Mouse (Mus musculus) forebrain, embryonic 12.5 days (tissue): ENCODE data around the gene Zap70. TPM values are rescaled to one million over a fixed set of nuclear protein-coding genes. Genes with fewer than 3 reads are reported as not detected.

ENCODE experiments used
- ATAC-seq: fragments of 200-750 bp; cut with Nextera tagmentation; 2 replicates; pipeline ENCODE4 v1.8.0; 2017; ENCODE audit warnings: moderate TSS enrichment; ENCODE audit not compliant: low FRiP score
- H3K27ac ChIP-seq: fragments of 300-500 bp; sonication (generic); 2 replicates; pipeline ENCODE4 v1.5.1; 2016; ENCODE audit warnings: mild to moderate bottlenecking
- H3K27me3 ChIP-seq: fragments of 300-500 bp; sonication (generic); 2 replicates; pipeline ENCODE4 v1.6.1; 2016; ENCODE audit warnings: mild to moderate bottlenecking
- H3K36me3 ChIP-seq: fragments of 300-500 bp; sonication (generic); replicated peaks from 2 replicates; pipeline ENCODE4 v1.6.1; 2016; ENCODE audit warnings: mild to moderate bottlenecking
- H3K4me1 ChIP-seq: fragments of 300-500 bp; sonication (generic); 2 replicates; pipeline ENCODE4 v1.6.1; 2016
- H3K4me2 ChIP-seq: fragments of 300-500 bp; sonication (generic); 2 replicates; pipeline ENCODE4 v1.6.1; 2016; ENCODE audit warnings: mild to moderate bottlenecking, moderate library complexity
- H3K4me3 ChIP-seq: fragments of 300-500 bp; sonication (generic); replicated peaks from 2 replicates; pipeline ENCODE4 v1.5.1; 2016; ENCODE audit warnings: mild to moderate bottlenecking
- H3K9ac ChIP-seq: fragments of 300-500 bp; sonication (generic); 2 replicates; pipeline ENCODE4 v1.6.1; 2016; ENCODE audit warnings: mild to moderate bottlenecking
- H3K9me3 ChIP-seq: fragments of 300-500 bp; sonication (generic); 2 replicates; pipeline ENCODE4 v1.6.1; 2016
- WGBS: fragments of 180-500 bp; shearing (Covaris S2); methylation state at CpG from one replicate; pipeline ENCODE4 v1.1.7; 2016; 5-methylcytosine and 5-hydroxymethylcytosine counted together
- polyA plus RNA-seq: library from polyadenylated mRNA; unstranded; fragments of >200 nt; fragmentation: Nextera tagmentation; extraction: Ambion mirVana; gene quantifications from 2 replicates; pipeline ENCODE4 v1.2.1, GENCODE M21; 2016

Gene Zap70
- polyA plus RNA-seq, 1 experiment from 2014 or later: 0.55 TPM

DNA sequence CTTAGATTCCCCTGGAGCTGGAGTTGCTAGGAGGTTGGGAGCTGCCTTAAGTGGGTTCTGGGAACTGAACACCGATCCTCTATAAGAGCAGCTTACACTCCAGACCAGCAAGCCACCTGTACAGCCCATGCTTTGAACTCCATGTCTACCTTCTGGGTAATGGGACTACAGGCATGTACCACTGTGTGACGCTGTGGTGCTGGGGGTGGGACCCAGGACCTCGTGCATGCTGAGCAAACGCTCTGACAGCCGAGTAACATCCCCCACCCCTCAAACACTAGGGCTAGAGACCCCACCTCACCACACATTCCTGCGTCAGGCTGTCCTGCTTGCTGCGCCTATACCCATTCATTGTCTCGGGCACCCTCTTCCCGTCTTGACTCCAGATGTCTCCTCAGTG is 3.0 kb upstream of the Zap70 start:
- ATAC-seq: no peak

DNA sequence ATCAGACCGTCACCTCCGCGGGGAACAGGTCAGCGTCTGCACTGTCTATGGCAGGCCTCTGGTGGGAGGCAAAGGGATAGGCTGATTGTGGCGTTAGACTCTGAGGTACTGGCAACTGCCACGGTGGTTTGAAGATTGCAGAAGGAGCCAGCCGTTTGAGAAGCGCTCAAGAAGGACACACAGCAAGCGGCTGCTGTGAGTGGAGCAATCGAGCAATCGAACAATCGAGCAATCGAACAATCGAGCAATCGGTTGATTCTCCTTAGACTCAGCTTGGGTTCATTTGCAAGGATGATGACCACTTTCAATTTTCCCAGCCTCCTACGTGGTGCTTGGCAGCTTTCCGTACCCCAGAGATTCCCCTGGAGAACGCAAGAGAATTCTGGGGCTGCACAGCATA is 2.5 kb upstream of the Zap70 start:
- no peak for ATAC-seq
- no peak overlapping the region for H3K27ac ChIP-seq
- H3K4me3 ChIP-seq: no peak overlapping the region
- H3K9me3 ChIP-seq: no peaks in the 10 kb centered on the region
- H3K27me3 ChIP-seq: no peaks in the 10 kb centered on the region
- H3K36me3 ChIP-seq: no peaks in the 10 kb centered on the region
- H3K4me2 ChIP-seq: no peak overlapping the region
- H3K9ac ChIP-seq: no peak overlapping the region
- WGBS: 88% methylated on average over 18 of the region's 18 CpGs
- H3K4me1 ChIP-seq: no peaks in the 10 kb centered on the region

More for the DNA sequence above, 3.0 kb upstream of the Zap70 start:
- H3K27ac ChIP-seq: no peak overlapping the region
- H3K9me3 ChIP-seq: no peaks in the 10 kb centered on the region
- H3K4me2 ChIP-seq: no peak overlapping the region
- H3K4me3 ChIP-seq: no peak overlapping the region
- no peaks in the 10 kb centered on the region for H3K36me3 ChIP-seq
- 89% methylated on average over 9 of the region's 9 CpGs for WGBS
- H3K27me3 ChIP-seq: no peaks in the 10 kb centered on the region
- H3K4me1 ChIP-seq: no peaks in the 10 kb centered on the region
- H3K9ac ChIP-seq: no peak overlapping the region

- no peaks in the 10 kb centered on the region for H3K9me3 ChIP-seq
- H3K36me3 ChIP-seq: no peaks in the 10 kb centered on the region
- no peak for ATAC-seq
- H3K4me1 ChIP-seq: no peaks in the 10 kb centered on the region
- no peak overlapping the region for H3K4me3 ChIP-seq
- H3K27me3 ChIP-seq: no peaks in the 10 kb centered on the region
- H3K27ac ChIP-seq: no peak overlapping the region
- H3K4me2 ChIP-seq: no peak overlapping the region
- 90% methylated on average over 9 of the region's 9 CpGs for WGBS
- no peak overlapping the region for H3K9ac ChIP-seq
Measured at GRCm38 (mm10) chr1:36760401-36760800, 1.2 kb upstream of the Zap70 start.

DNA sequence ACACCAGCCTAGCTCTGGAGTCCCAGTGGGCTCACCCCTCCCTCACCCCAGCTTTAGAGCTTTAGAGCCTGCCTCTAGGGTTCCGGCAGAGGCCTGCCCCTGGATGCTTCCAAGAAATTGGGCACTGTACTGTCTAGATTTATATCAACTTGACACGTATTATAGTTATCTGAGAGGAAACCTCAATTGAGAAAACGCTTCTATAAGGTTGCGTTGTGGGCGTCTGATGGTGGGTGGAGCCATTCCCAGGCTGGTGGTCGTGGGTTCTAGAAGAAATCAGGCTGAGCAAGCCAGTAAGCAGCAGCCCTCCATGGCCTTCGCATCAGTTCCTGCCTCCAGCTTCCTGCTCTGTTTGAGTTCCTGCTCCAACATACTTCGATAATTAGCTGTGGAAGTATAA is 537 bp upstream of the Zap70 start:
- Histone ChIP-seq H3K9me3 (no peaks in the 10 kb centered on the region), H3K27me3 (no peaks in the 10 kb centered on the region), H3K36me3 (no peaks in the 10 kb centered on the region), H3K4me3 (no peak overlapping the region), H3K27ac (no peak overlapping the region), H3K9ac (no peak overlapping the region), H3K4me2 (no peak overlapping the region), H3K4me1 (no peaks in the 10 kb centered on the region)
- no peak for ATAC-seq
- WGBS: 85% methylated on average over 8 of the region's 8 CpGs

DNA sequence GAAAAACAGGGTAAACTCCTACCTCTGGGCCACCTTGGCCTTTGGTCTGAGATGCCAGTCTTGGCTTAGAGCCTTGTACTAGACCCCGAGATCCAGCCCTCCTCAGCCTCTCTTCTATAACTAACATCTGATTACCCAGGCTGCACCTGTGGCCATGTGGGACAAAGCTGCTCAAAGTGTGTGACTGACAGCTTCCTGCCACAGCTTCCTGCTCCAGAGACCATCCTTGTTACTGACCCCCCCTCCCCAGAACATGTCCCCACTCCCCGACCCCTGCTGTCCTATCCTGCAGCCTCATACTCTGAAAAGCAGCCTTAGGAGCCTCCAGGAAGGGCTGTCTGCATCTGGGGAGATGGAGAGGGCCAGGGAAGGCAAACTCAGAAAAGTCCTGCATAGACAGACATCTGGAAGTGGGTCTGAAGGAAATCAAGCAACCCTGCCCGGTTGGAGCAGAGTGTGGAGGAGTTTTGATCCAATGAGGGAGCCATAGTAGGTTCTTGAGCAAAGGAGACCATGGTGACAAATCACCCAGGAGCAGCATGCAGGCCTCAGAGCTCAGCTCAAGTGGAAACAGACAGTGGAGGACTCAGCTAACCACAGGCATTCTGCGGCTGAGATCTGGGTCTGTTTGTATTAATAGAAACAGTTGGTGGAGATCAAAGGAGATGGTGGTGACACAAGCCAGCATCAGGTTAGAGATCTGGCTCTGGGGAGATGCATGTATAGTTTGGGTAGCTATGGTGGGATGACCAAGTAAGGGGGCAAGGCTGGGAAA is 5.0 kb downstream of the Zap70 start:
- Histone ChIP-seq H3K36me3 (no peaks in the 10 kb centered on the region), H3K4me2 (no peak overlapping the region), H3K4me3 (no peak overlapping the region), H3K9me3 (no peaks in the 10 kb centered on the region), H3K9ac (no peak overlapping the region), H3K27ac (no peak overlapping the region), H3K4me1 (0 out of 2 replicates have a peak, but pooled peaks cover 4% of the 10 kb centered on the region), H3K27me3 (peaks cover 12% of the 10 kb centered on the region)
- 84% methylated on average over 4 of the region's 4 CpGs for WGBS
- no peak for ATAC-seq

DNA sequence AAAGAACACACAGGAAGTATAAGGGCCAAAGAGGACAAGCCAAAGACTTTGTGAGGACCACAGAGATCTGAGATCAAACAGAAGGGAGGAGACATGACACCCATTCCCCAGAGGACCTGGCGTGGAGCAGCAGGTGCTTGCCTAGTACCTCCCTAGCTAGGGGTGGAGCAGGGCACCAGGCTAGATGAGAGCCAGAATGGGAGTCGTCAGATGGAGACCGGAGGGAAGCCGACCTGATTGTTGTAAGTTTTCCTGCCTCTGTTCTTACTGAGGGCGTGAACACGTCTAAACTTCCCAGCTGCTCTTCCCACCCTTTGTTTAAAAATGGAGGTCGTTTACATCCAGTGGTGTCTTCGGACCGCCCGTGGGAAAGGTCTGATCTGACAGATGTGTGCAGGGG is 5.7 kb downstream of the Zap70 start:
- ATAC-seq: no peak
- Histone ChIP-seq H3K4me1 (0 out of 2 replicates have a peak, but pooled peaks cover 4% of the 10 kb centered on the region), H3K4me2 (no peak overlapping the region), H3K27ac (no peak overlapping the region), H3K4me3 (no peak overlapping the region), H3K36me3 (no peaks in the 10 kb centered on the region), H3K9me3 (no peaks in the 10 kb centered on the region), H3K27me3 (peaks cover 14% of the 10 kb centered on the region), H3K9ac (no peak overlapping the region)
- WGBS: 53% methylated on average over 10 of the region's 10 CpGs

- Histone ChIP-seq H3K9me3 (no peaks in the 10 kb centered on the region), H3K4me3 (no peak overlapping the region), H3K4me2 (no peak overlapping the region), H3K9ac (no peak overlapping the region), H3K36me3 (no peaks in the 10 kb centered on the region), H3K27me3 (peaks cover 14% of the 10 kb centered on the region), H3K4me1 (0 out of 2 replicates have a peak, but pooled peaks cover 4% of the 10 kb centered on the region), H3K27ac (no peak overlapping the region)
- no peak for ATAC-seq
- 82% methylated on average over 5 of the region's 5 CpGs for WGBS
Measured at GRCm38 (mm10) chr1:36768786-36769185, 7.2 kb downstream of the Zap70 start.

DNA sequence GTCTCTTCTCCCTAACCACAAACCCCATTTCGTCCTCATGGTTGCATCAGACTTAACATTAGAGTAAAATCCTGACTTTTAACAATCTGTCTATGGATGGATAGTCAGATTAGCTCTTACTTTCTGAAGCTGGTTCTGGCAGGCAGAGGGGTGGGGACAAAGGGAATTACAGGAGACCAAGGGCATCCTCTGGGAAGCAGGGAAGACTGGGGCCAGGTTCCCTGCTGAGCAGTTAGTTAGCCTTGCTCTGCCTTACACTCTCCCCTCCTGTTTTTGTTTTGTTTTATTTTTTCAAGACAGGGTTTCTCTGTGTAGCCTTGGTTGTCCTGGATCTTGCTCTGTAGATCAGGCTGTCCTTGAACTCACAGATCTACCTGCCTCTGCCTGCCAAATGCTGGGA is 8.4 kb downstream of the Zap70 start:
- no peak for ATAC-seq
- 0 out of 2 replicates have a peak, but pooled peaks cover 4% of the 10 kb centered on the region for H3K4me1 ChIP-seq
- H3K9me3 ChIP-seq: no peaks in the 10 kb centered on the region
- H3K36me3 ChIP-seq: no peaks in the 10 kb centered on the region
- no peak overlapping the region for H3K4me3 ChIP-seq
- H3K27me3 ChIP-seq: peaks cover 14% of the 10 kb centered on the region
- no peak overlapping the region for H3K4me2 ChIP-seq
- no peak overlapping the region for H3K27ac ChIP-seq
- 78% methylated on average over 1 of the region's 1 CpGs for WGBS
- no peak overlapping the region for H3K9ac ChIP-seq

- Histone ChIP-seq H3K4me1 (0 out of 2 replicates have a peak, but pooled peaks cover 4% of the 10 kb centered on the region), H3K9me3 (no peaks in the 10 kb centered on the region), H3K4me2 (peak overlapping the region; percentile 46), H3K36me3 (no peaks in the 10 kb centered on the region), H3K4me3 (peak overlapping the region; percentile 29), H3K27me3 (peaks cover 14% of the 10 kb centered on the region), H3K9ac (no peak overlapping the region), H3K27ac (no peak overlapping the region)
- no peak for ATAC-seq
- 14% methylated on average over 27 of the region's 27 CpGs for WGBS
Measured at GRCm38 (mm10) chr1:36770998-36771397, 9.4 kb downstream of the Zap70 start.

DNA sequence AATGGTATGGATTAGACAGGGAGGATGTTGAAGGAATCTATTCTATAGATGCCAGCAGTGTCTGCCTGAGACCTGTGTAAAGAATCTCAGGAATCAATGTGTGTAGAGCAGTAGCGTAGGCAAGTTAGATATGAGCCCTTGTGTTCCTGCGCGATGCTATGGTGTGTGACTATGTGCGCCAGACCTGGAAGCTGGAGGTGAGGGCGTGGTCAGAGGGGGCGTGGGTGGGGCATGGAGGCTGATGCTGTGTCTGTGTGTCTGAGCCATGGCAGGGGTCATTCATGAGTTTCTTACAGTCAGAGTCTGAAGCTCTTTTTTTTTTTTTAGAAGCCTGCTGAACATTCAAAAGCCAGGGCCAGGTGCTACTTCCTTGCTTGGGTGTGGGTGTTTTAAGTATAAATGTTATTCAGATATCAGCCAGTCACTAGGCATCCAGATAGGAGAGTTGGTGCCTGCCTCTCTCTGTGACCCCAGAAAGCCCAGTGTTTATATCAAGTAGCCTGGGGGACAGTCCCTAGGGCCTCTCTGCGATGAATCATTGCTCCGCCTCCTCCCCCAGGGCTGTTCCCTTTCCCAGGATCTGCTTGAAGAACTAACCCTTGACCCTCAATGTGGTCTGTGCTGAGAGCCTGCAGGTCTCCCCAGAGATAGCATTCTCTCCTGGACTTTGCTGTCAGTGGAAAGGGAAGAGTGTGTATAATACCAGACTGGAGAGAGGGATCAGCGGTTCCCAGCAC is 10.8 kb downstream of the Zap70 start:
- H3K4me1 ChIP-seq: 0 out of 2 replicates have a peak, but pooled peaks cover 4% of the 10 kb centered on the region
- no peak overlapping the region for H3K9ac ChIP-seq
- 90% methylated on average over 9 of the region's 9 CpGs for WGBS
- H3K4me2 ChIP-seq: no peak overlapping the region
- H3K27ac ChIP-seq: no peak overlapping the region
- no peak for ATAC-seq
- H3K27me3 ChIP-seq: peaks cover 14% of the 10 kb centered on the region
- no peak overlapping the region for H3K4me3 ChIP-seq
- no peaks in the 10 kb centered on the region for H3K36me3 ChIP-seq
- no peaks in the 10 kb centered on the region for H3K9me3 ChIP-seq

GRCm38 (mm10) chr1:36780793-36781192 is 19.2 kb downstream of the Zap70 start:
- H3K27ac ChIP-seq: no peak overlapping the region
- WGBS: 91% methylated on average over 13 of the region's 13 CpGs

DNA sequence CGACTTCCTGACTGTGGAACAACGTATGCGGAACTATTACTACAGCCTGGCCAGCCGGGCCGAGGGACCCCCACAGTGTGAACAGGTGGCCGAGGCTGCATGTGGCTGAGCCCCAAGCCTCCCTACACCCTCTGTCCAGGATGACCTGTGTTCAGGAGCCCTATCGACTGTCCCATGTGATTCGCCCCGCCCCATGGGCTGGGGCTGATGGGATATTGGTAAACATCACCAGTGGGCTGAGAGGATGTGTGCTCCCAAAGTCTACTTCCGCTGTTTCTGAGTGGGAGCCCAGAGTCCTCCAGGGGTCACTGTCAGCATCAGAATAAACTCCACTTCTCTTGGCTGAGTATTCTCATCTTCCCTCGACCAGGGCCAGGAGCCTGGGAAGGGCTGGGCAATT is 20.9 kb downstream of the Zap70 start:
- ATAC-seq: no peak
- Histone ChIP-seq H3K9ac (no peak overlapping the region), H3K4me1 (peaks cover 12% of the 10 kb centered on the region; the same call in 1 of the 2 replicates), H3K36me3 (no peaks in the 10 kb centered on the region), H3K27me3 (no peaks in the 10 kb centered on the region), H3K27ac (no peak overlapping the region), H3K9me3 (no peaks in the 10 kb centered on the region), H3K4me3 (no peak overlapping the region), H3K4me2 (no peak overlapping the region)
- WGBS: 85% methylated on average over 11 of the region's 11 CpGs

More at GRCm38 (mm10) chr1:36780793-36781192, 19.2 kb downstream of the Zap70 start:
- no peak for ATAC-seq
- H3K9me3 ChIP-seq: no peaks in the 10 kb centered on the region
- no peak overlapping the region for H3K4me3 ChIP-seq
- H3K4me1 ChIP-seq: peaks cover 11% of the 10 kb centered on the region; the same call in 1 of the 2 replicates
- H3K4me2 ChIP-seq: no peak overlapping the region
- H3K36me3 ChIP-seq: no peaks in the 10 kb centered on the region
- H3K9ac ChIP-seq: no peak overlapping the region
- H3K27me3 ChIP-seq: no peaks in the 10 kb centered on the region
